Mouse (Mus musculus) gastrocnemius, adult 8-10 months (tissue): ENCODE measurements around the gene Csrp1. TPM values are rescaled to one million over a fixed set of nuclear protein-coding genes. Genes with fewer than 3 reads are reported as not detected.

ENCODE experiments used
- DNase-seq, 2 experiments: peaks; one replicate each; pipeline ENCODE4 v3.0.0; 2022; ENCODE audit warnings: low spot score in 2 of 2
- total RNA-seq, 4 experiments: library from RNA; stranded (reverse); gene quantifications; 2 replicates each; pipeline ENCODE4 v1.2.4; 2022

The Csrp1 gene
- total RNA-seq, 4 experiments from 2014 or later, result 17.2 to 24.8 (median 23.2) TPM

DNA sequence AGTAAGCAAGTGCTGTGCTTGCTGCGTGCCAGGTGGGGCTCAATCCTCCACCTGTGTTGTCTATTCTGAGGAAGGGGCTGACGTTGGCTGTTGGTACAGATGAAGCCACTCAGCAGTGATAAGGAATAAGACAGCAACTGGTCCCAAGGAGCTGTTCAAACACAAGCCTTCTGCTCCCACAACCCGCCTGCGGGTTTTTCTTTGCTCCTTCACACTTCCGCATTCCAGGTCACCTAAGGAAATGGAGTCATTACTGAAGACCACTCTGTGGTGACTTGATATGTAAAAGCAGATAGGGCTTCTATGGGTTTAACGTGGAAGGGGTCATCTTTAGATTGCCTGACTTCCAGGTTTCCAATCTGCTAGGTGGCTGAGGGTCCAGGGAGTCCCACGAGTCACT is 11.5 kb downstream of the Csrp1 start:
- DNase-seq, result no peak

GRCm38 (mm10) chr1:135731897-135732684 is 12.2 kb downstream of the Csrp1 start:
- no peak for DNase-seq

GRCm38 (mm10) chr1:135734225-135734937 is 14.5 kb downstream of the Csrp1 start:
- DNase-seq, result no peak

DNA sequence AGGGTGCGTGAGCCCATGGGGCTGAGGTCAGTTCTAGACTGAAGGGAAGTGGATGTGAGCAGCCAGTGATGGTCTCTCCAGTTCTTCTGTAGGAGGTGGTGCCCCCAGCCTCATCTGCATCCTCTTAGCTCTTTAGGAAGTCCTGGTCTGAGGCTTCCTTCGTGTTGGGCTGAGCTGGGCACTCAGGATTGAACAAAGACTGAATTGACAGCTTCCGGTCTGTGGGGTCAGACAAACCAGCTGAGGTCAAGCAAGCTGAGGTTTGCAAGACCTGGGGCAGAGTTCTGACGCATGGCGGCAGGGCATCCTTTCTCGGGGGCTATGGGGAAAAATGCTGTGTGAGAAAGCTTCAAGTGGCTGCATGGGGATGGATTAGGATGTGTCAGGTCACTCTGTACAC is 15.6 kb downstream of the Csrp1 start:
- DNase-seq, result no peak

DNA sequence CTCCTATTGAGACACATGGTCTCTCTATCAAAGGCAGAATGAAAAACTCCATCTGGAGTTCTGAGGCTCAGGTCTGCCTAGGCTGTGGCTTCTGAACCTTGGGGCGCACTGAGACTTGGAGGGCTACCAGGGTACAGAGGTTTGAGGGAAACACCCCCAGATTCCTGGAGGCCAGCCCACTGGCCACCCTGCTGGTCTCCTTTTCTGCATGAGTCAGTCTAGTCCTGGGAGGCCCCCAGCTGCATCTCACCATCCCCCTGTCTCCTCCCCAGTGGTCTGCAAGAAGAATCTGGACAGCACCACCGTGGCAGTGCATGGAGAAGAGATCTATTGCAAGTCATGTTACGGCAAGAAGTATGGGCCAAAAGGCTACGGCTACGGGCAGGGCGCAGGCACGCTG is 25.1 kb downstream of the Csrp1 start:
- DNase-seq, result no peak

- DNase-seq, result no peak
These were observed 26.4 kb downstream of the Csrp1 start for GRCm38 (mm10) chr1:135746248-135746647.

DNA sequence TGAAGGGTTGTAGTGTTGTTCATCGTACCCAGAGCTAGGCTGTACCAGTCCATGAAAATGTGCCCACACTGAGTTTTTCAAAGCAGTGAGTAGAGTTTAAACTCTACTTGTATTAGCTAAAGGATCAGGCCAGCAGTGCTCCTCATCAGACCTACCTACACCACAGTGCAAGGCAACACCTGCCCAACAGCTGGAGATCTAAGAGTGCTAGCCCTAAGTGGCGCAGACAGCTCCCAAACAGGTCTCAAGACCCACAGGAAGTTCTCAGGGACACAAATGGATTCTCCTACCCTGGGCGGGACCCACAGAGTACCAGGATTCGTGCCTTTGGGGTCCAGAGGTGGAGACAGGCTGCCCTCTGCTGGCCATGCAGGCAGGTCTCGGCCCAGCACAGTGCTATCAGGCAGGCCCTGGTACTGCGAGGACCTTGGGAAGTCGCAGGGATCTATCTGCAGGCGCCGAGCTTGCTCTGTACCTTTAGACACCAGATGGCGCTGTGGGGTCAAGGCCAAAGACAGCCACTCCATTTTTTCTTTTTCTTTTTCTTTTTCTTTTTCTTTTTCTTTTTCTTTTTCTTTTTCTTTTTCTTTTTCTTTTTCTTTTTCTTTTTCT is 33.0 kb downstream of the Csrp1 start:
- peak; percentile 87 to 90 for DNase-seq

GRCm38 (mm10) chr1:135755287-135755686 is 35.4 kb downstream of the Csrp1 start:
- DNase-seq, result peak; percentile 52 to 69

- no peak for DNase-seq
These were observed 36.1 kb downstream of the Csrp1 start for GRCm38 (mm10) chr1:135755913-135756312.

DNA sequence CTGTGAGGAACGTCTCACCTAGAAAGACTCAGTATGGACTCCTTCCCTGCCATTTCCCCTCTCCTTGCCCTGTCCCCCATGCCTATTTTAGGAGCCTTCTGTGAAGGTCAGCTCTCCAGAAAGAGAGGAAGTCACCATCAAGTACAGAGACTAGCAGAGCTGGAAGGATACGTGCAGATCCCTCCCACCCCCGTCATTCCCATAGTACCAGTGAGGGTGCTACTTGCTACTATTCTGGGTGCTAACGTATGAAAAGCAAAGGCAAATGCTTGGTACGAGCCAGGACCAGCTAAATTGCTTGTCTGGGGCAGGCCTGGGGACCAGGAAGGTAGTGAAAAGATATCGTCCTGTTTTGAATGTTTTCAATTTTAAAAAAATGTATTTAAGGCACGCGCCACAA is 37.4 kb downstream of the Csrp1 start:
- no peak for DNase-seq

DNA sequence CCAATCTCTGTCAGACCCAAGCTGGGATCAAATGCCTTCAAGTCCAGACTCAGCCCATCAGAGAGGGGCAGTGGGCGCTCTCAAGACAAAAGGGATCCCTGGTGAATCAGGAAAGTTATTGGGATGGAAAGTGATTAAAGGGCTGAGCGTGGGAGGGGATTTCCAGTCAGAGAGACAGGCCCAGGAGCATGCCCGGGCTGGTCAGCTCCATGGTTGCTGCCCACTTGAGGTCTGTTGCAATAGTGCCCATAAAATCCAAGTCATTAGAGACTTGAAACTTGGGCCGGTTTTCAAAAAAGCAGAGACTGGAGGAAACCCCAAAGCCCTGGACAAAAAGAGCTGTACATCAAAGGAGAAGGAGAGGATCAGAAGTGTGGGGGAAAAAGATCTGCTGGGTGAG is 39.8 kb downstream of the Csrp1 start:
- DNase-seq, result no peak

GRCm38 (mm10) chr1:135760216-135760615 is 40.4 kb downstream of the Csrp1 start:
- DNase-seq, result no peak

GRCm38 (mm10) chr1:135761728-135762127 is 41.9 kb downstream of the Csrp1 start:
- no peak for DNase-seq

GRCm38 (mm10) chr1:135763503-135764205 is 43.8 kb downstream of the Csrp1 start:
- DNase-seq, result no peak

- no peak for DNase-seq
These were observed 44.3 kb downstream of the Csrp1 start for GRCm38 (mm10) chr1:135764206-135764528.

- peak; percentile 81 to 88 for DNase-seq
These were observed 46.1 kb downstream of the Csrp1 start, which contains the start of gene Phlda3 for GRCm38 (mm10) chr1:135765645-135766591. Phlda3 (plus strand) TSS chr1:135766119.

DNA sequence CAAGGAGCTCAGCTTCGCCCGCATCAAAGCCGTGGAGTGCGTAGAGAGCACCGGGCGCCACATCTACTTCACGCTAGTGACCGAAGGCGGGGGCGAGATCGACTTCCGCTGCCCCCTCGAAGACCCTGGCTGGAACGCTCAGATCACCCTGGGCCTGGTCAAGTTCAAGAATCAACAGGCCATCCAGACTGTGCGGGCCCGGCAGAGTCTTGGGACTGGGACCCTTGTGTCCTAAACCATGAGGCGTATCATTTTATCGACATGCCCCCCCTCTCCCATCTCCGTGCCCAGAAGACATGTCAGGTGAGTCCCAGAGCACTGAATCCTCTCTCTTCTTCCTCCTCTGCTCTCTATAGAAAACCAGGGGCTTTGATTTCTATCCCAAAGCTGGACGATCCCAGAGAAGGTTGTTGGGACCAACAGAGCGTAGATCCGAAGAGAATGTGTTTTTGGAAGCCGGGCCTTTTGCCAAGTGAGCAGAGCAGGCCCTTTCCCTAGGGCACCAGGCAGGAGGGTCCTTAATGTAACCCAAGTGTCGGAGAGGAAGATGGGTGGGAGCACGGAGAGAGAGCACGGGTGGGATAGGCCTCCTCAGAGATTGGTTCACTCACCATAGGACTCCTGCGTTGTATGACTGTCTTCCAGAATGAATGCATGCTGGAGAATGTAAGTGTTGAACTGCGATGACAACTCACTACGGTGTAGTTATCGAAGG is 46.9 kb downstream of the Csrp1 start:
- DNase-seq, result no peak

DNA sequence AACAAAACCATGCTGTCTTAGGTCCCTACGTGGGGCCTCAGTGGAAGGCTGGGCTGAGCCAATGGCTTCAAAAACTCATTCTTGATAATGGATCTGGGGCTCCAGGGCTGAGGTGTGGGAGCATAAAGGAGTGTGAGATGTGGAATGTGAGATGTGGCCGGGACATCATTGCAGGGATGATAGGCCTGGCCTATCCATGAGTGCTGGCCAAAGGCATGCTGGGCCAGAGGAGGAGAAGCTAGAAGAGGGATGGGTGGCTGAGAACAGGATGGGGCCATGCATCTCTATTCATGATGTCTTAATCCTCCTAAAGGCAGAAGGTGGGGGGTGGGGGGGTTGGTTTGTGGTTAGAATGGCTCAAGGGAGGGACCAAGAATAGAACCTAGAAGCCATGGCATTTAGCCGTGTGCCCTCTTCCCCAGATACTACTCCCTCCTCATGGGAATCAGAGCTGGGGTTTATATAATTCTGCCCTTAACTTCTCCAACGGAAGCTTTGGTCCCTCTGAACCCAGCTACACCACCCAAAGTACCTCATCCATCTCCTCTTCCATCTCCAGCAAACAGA is 47.5 kb downstream of the Csrp1 start:
- peak in 1 of 2 experiments; percentile 24 for DNase-seq

GRCm38 (mm10) chr1:135768400-135768799 is 48.5 kb downstream of the Csrp1 start:
- no peak for DNase-seq

DNA sequence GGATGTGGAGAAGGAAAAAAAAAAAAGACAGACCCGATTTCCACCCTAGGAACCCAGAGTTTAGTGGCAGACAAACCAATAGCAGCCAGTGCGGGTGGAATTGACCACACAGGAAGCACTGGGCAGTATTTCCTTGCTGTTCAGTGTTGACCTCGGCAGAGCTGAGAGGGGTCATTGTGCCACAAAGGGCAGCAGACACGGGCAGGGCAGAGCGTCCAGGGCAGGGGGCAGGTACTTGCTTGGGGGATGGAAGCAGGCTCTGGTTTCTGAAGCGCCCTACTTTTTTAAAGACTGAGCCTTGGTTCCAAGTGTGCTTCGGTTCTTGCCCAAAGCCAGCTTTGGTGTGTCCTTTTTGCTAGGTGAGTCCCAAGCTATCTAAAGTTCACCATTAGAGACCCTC is 50.4 kb downstream of the Csrp1 start:
- DNase-seq, result no peak
